35 mouse cellular contexts compared by ENCODE assay signal in the genomic region with DNA sequence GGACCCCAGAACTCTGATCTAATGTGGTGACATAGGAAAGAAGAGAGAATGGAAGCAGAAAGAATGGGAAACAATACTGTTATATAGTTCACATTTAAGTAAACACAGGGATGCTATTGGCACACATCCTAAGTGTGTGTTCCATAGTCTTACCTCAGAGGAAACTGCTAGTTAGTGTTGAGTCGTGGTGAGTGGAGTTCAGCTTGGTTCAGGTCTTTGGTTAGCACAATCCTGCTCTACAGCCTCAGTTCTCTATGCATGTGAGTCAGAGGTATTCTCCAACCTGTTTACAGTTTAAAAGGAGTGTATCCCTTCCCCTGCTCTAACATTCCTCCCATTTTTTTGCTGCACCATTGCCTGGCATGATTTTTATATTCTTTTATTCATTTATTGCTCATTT.
"Had no signal": no experiment of that assay in that cellular context is flagged by ENCODE, and none has a peak within 500 bp of the region (broad histone marks: within the 10 kb centered on the region; RNA-seq: fewer than 3 reads in every experiment).

No protein-coding gene starts in this region.

- H3K9ac ChIP-seq: heart, embryonic 12.5 days; heart, embryonic 13.5 days; heart, embryonic 15.5 days; hindbrain, embryonic 12.5 days; hindbrain, embryonic 13.5 days; hindbrain, embryonic 14.5 days; hindbrain, embryonic 15.5 days; intestine, embryonic 15.5 days; kidney, embryonic 15.5 days had no signal

- DNase-seq: heart, postnatal 10 days; heart, postnatal 14 days; heart, postnatal 36 days; heart, postnatal 4 days; kidney, adult 11 months; kidney, adult 18-20 months; kidney, adult 2 months; kidney, adult 8-10 months; kidney, adult 9 months; kidney, postnatal 10 days; kidney, postnatal 14 days; kidney, postnatal 25 days; kidney, postnatal 36 days; kidney, postnatal 4 days; layer of hippocampus, adult 9-11 months; layer of hippocampus, postnatal 36 days had no signal

- H3K27ac ChIP-seq: heart, embryonic 10.5 days; heart, embryonic 13.5 days; heart, embryonic 15.5 days; hindbrain, embryonic 10.5 days; hindbrain, embryonic 12.5 days; hindbrain, embryonic 13.5 days; hindbrain, embryonic 14.5 days; hindbrain, embryonic 15.5 days; hindbrain, postnatal 0 days; intestine, embryonic 15.5 days; kidney, embryonic 15.5 days; kidney, postnatal 0 days; layer of hippocampus, adult 2 months had no signal

- H3K27me3 ChIP-seq: heart, embryonic 12.5 days; heart, embryonic 13.5 days; heart, embryonic 15.5 days; hindbrain, embryonic 12.5 days; hindbrain, embryonic 13.5 days; hindbrain, embryonic 15.5 days; intestine, embryonic 15.5 days; kidney, embryonic 15.5 days had no signal

- H3K4me2 ChIP-seq: heart, embryonic 11.5 days; heart, embryonic 12.5 days; heart, embryonic 13.5 days; heart, embryonic 15.5 days; hindbrain, embryonic 12.5 days; hindbrain, embryonic 13.5 days; hindbrain, embryonic 14.5 days; hindbrain, embryonic 15.5 days; intestine, embryonic 15.5 days; kidney, embryonic 15.5 days had no signal

- H3K9me3 ChIP-seq: heart, embryonic 10.5 days; heart, embryonic 12.5 days; heart, embryonic 13.5 days; heart, embryonic 15.5 days; hindbrain, embryonic 10.5 days; hindbrain, embryonic 12.5 days; hindbrain, embryonic 13.5 days; hindbrain, embryonic 15.5 days; intestine, embryonic 15.5 days; kidney, embryonic 15.5 days had no signal

- H3K4me1 ChIP-seq: hindbrain, embryonic 10.5 days; hindbrain, embryonic 12.5 days; hindbrain, embryonic 13.5 days; hindbrain, embryonic 15.5 days; intestine, embryonic 15.5 days; kidney, embryonic 15.5 days had no signal

- H3K4me3 ChIP-seq: heart, embryonic 10.5 days; heart, embryonic 12.5 days; heart, embryonic 13.5 days; heart, embryonic 15.5 days; hindbrain, embryonic 10.5 days; hindbrain, embryonic 12.5 days; hindbrain, embryonic 13.5 days; hindbrain, embryonic 15.5 days; intestine, embryonic 15.5 days; kidney, embryonic 15.5 days; layer of hippocampus, adult 2 months had no signal

- ATAC-seq: hindbrain, embryonic 16.5 days; hindbrain, postnatal 0 days; inflammation-experienced regulatory T-cells, adult 6 months; intestine, embryonic 15.5 days; intestine, embryonic 16.5 days; intestine, postnatal 0 days had no signal
